Mouse (Mus musculus) ovary, adult 18-20 months (tissue): ENCODE measurements around the gene Armc2.

Experiments used
- DNase-seq: peaks from one replicate; pipeline ENCODE4 v3.0.0; 2022; ENCODE audit warnings: low spot score, mixed read lengths

Gene Armc2

GRCm38 (mm10) chr10:41907473-41907872, 110.8 kb downstream of the Armc2 start:
- DNase-seq, result no peak

- no peak for DNase-seq
These were observed 116.4 kb downstream of the Armc2 start for GRCm38 (mm10) chr10:41901864-41902263.

- no peak for DNase-seq
These were observed 116.8 kb downstream of the Armc2 start for GRCm38 (mm10) chr10:41901456-41901855.

- DNase-seq, result no peak
These were observed 121.4 kb downstream of the Armc2 start for GRCm38 (mm10) chr10:41896865-41897264.

- DNase-seq, result no peak
These were observed 121.8 kb downstream of the Armc2 start for GRCm38 (mm10) chr10:41896425-41896824.

- DNase-seq, result peak; percentile 24
These were observed 124.5 kb downstream of the Armc2 start for GRCm38 (mm10) chr10:41893433-41894411.

- no peak for DNase-seq
These were observed 126.9 kb downstream of the Armc2 start for GRCm38 (mm10) chr10:41891312-41891711.

- DNase-seq, result no peak
These were observed 127.7 kb downstream of the Armc2 start for GRCm38 (mm10) chr10:41890537-41890936.

- DNase-seq, result no peak
These were observed 128.7 kb downstream of the Armc2 start for GRCm38 (mm10) chr10:41889566-41889965.

GRCm38 (mm10) chr10:41888365-41888941, 129.8 kb downstream of the Armc2 start:
- DNase-seq, result no peak

GRCm38 (mm10) chr10:41887080-41887821, 131.0 kb downstream of the Armc2 start:
- DNase-seq, result peak; percentile 93

GRCm38 (mm10) chr10:41883741-41884575, 134.3 kb downstream of the Armc2 start:
- no peak for DNase-seq

GRCm38 (mm10) chr10:41881438-41881837, 136.8 kb downstream of the Armc2 start:
- DNase-seq, result no peak

- DNase-seq, result no peak
These were observed 137.5 kb downstream of the Armc2 start for GRCm38 (mm10) chr10:41880777-41881176.

GRCm38 (mm10) chr10:41880206-41880605, 138.0 kb downstream of the Armc2 start:
- no peak for DNase-seq

- DNase-seq, result no peak
These were observed 138.6 kb downstream of the Armc2 start for GRCm38 (mm10) chr10:41879675-41880074.

GRCm38 (mm10) chr10:41878344-41878743, 139.9 kb downstream of the Armc2 start:
- no peak for DNase-seq

GRCm38 (mm10) chr10:41875624-41876023, 142.6 kb downstream of the Armc2 start:
- no peak for DNase-seq

- no peak for DNase-seq
These were observed 146.7 kb downstream of the Armc2 start for GRCm38 (mm10) chr10:41871564-41871963.

- no peak for DNase-seq
These were observed 148.1 kb downstream of the Armc2 start for GRCm38 (mm10) chr10:41870101-41870500.

GRCm38 (mm10) chr10:41867956-41868355, 150.3 kb downstream of the Armc2 start:
- no peak for DNase-seq

- no peak for DNase-seq
These were observed 151.4 kb downstream of the Armc2 start for GRCm38 (mm10) chr10:41866838-41867154.
